Mouse (Mus musculus): ENCODE measurements around the gene Mccc1.

Gene Mccc1

DNA sequence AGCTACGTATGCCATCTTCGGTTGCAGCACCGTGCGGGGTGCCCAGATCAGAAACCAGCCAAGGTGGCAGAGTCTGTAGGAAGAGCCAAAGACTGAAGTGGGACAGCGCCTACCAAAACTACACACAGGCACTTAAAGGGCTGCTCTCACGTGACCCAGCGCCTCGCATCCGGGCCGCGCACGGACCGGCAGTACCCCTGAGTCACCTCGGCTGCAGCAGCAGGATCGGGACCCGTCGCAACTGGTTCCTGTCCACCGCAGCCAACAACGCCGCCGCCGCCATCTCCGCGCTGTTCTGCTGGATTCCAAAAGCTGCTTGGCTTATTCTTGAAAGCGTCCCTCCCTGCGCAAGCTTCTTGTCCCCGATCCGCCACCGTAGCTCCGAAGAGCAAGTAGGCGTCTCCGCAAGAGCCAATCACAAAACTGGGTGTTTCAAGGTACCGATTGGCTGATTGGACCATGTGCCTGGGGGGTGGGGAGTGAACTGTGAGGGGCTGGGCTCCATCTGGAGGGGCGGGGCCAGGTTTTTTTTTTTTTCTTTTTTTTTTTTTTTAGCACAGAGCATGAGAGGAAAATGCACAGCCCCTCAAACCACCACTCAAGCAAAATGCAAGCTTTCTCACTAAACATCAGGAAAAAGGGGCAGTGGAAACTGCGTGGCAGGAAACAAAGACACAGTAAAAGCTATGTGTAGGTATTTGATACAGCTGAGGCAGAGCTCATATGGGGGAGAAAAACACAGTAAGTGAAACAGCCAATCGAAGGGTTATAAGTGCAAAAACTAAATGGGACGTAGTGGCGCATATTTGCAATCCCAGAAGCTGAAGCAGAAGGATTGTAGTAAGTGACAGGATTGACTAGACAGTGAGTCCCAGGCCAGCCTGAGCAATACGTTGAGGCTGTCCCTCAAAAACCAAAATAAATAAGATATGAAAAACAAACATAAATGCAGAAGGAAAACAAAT lies at the start of gene Mccc1:
TSS of gene Mccc1 (minus strand) at position 404 of the 965 bp plus-strand sequence.
- peak; percentile 93 for DNase-seq (ENCODE audit: low spot score)

DNA sequence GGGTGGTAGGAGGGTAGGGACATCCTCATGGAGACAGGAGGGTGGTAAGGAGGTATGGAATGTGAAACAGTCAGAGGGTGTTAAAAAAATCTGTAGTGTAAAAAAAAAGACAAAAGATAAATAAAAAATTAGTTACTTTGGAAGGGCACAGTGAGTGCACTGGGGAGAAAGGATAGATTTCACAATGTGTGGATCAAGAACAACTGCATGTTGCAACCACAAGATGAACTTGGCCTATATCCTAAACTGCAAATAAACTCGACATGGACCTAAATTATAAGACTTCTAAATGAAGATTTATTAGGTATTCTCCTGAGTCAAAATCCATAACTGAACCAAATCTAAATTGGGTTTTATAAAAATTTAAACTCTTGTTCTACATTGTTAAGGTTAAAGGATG lies 48.6 kb upstream of the Mccc1 start:
- DNase-seq (ENCODE audit: low spot score) = no peak

- no peak for DNase-seq (ENCODE audit: low spot score)
Observed at GRCm38 (mm10) chr3:36045086-36045485, 44.6 kb upstream of the Mccc1 start.

GRCm38 (mm10) chr3:36044520-36044919 lies 44.0 kb upstream of the Mccc1 start:
- no peak for DNase-seq (ENCODE audit: low spot score)

GRCm38 (mm10) chr3:36031740-36032510 lies 31.4 kb upstream of the Mccc1 start:
- no peak for DNase-seq (ENCODE audit: low spot score)

DNA sequence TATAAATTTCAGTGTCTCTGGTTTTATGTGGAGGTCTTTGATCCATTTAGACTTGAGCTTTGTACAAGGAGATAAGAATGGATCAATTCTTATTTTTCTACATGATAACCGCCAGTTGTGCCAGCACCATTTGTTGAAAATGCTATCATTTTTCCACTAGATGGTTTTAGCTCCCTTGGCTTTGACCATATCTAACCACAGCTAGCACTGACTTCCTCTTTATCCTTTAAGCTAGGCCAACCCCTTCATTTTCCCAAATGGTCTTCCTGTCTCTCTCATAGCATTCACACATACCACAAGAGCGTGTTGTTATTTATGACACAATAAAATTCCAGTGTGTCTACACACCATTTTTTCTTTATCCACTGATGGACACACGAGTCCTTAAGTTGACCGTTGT lies 29.5 kb upstream of the Mccc1 start:
- DNase-seq (ENCODE audit: low spot score) = no peak

- DNase-seq (ENCODE audit: low spot score) = no peak
Observed at GRCm38 (mm10) chr3:36025732-36026131, 25.3 kb upstream of the Mccc1 start.

GRCm38 (mm10) chr3:36011239-36011638 lies 10.8 kb upstream of the Mccc1 start:
- DNase-seq (ENCODE audit: low spot score) = no peak

DNA sequence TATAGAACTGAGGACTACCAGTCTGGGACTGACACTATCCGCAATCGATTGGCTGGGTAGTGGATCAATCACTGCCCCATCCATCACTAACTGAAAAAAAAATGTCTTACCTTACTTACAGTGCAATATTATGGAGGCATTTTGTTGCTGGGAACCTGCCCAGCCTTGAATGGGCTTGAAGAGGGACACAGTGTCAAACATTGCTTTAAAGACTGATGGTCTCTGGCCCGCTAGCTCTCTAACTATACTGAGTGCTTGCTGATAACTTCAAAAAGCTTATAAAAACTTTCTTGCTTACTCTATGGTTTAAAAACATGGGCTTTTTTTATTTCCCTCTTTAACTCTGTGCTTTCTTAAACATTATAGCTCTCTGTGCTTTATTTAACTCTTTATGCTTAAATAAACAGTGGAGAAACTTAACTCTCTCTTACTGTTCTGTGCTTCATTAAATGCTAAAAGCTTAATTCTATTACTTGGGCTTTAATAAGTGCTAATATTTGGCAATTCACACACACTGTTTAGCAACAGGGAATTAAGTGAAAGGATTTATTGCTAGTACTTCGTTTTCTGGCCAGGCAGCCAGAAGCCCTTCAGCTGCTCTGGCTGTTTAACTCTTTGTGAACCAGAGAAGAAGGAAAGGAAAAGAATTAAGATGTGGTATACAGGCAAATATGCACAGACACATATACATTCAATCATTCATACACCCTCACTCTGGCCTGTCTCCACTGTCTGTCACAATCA lies 8.1 kb upstream of the Mccc1 start:
- DNase-seq (ENCODE audit: low spot score) = no peak

GRCm38 (mm10) chr3:36004028-36004895 lies 3.8 kb upstream of the Mccc1 start:
- no peak for DNase-seq (ENCODE audit: low spot score)

- DNase-seq (ENCODE audit: low spot score) = no peak
Observed at GRCm38 (mm10) chr3:35994552-35995531, 5.6 kb downstream of the Mccc1 start.

- DNase-seq (ENCODE audit: low spot score) = no peak
Observed at GRCm38 (mm10) chr3:35990715-35991114, 9.8 kb downstream of the Mccc1 start.

- no peak for DNase-seq (ENCODE audit: low spot score)
Observed at GRCm38 (mm10) chr3:35988031-35988430, 12.4 kb downstream of the Mccc1 start.

- DNase-seq (ENCODE audit: low spot score) = no peak
Observed at GRCm38 (mm10) chr3:35986266-35986665, 14.2 kb downstream of the Mccc1 start.

GRCm38 (mm10) chr3:35973551-35973950 lies 26.9 kb downstream of the Mccc1 start:
- DNase-seq (ENCODE audit: low spot score) = peak; percentile 46

DNA sequence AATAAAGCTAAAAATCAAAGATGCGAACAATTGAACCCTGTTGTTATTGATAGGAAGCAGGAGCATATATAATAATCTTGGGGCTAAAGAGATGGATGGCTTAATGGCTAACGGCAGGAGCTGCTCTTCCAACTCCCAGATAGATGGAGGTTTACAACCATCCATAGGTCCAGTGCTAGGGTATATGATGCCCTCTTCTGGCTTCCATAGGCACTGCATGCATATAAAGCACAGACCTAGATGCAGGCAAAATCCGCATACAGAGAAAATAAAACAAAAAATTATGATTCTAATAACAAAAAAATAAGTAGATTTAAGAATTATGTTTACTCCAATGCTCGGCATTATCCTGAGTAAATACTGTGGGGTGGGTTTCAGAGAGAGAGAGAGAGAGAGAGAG lies 27.5 kb downstream of the Mccc1 start:
- DNase-seq (ENCODE audit: low spot score) = no peak

GRCm38 (mm10) chr3:35971149-35971548 lies 29.3 kb downstream of the Mccc1 start:
- no peak for DNase-seq (ENCODE audit: low spot score)

GRCm38 (mm10) chr3:35970441-35970840 lies 30.0 kb downstream of the Mccc1 start:
- no peak for DNase-seq (ENCODE audit: low spot score)

DNA sequence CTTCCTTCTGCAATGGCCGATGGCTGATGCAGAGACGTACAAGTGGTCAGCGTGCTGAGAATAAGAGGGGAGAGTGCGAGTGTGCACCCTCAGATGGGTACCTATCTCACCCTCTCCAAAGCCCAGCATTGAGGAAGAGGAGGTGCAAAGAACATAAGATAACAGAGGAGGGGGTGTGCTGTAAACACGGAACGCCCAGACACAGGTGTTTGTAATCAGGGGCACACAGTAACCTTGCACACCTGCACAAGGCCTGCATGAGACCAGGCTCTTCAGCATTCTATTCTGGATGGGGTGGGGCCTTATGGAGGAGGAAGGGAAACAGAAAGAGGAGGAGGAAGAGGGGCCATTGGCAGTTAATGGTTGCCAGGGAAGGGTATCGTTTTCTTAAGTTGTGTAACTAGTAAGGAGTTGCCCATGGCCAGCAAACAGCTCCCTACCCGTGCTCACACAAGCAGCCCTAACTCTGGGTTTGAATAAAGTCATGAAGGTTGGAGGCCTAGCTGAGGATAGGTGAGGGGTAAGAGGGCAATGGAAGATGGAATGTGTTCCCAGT lies 33.0 kb downstream of the Mccc1 start:
- DNase-seq (ENCODE audit: low spot score) = no peak

GRCm38 (mm10) chr3:35966493-35966892 lies 34.0 kb downstream of the Mccc1 start:
- DNase-seq (ENCODE audit: low spot score) = no peak
